Mouse (Mus musculus): Measurements from ENCODE around the gene Whrn.

Gene Whrn

GRCm38 (mm10) chr4:63493351-63494121 is 2.3 kb downstream of the Whrn start:
- peak; percentile 56 for DNase-seq

- DNase-seq, result no peak
Measured at GRCm38 (mm10) chr4:63491521-63491920, 4.3 kb downstream of the Whrn start.

GRCm38 (mm10) chr4:63490146-63490545 is 5.6 kb downstream of the Whrn start:
- DNase-seq, result no peak

GRCm38 (mm10) chr4:63489676-63490075 is 6.1 kb downstream of the Whrn start:
- no peak for DNase-seq

GRCm38 (mm10) chr4:63487916-63488315 is 7.9 kb downstream of the Whrn start:
- DNase-seq, result no peak

- DNase-seq, result no peak
Measured at GRCm38 (mm10) chr4:63487256-63487655, 8.5 kb downstream of the Whrn start.

GRCm38 (mm10) chr4:63486523-63486922 is 9.3 kb downstream of the Whrn start:
- DNase-seq, result no peak

GRCm38 (mm10) chr4:63483741-63484140 is 12.1 kb downstream of the Whrn start:
- DNase-seq, result no peak

- no peak for DNase-seq
Measured at GRCm38 (mm10) chr4:63480845-63481167, 15.0 kb downstream of the Whrn start.

GRCm38 (mm10) chr4:63480098-63480844 is 15.5 kb downstream of the Whrn start:
- peak; percentile 40 for DNase-seq

- DNase-seq, result no peak
Measured at GRCm38 (mm10) chr4:63478036-63478435, 17.8 kb downstream of the Whrn start.

GRCm38 (mm10) chr4:63476891-63477290 is 18.9 kb downstream of the Whrn start:
- DNase-seq, result no peak

GRCm38 (mm10) chr4:63475208-63475607 is 20.6 kb downstream of the Whrn start:
- DNase-seq, result no peak

GRCm38 (mm10) chr4:63474439-63474838 is 21.4 kb downstream of the Whrn start:
- no peak for DNase-seq

GRCm38 (mm10) chr4:63467338-63467737 is 28.5 kb downstream of the Whrn start:
- no peak for DNase-seq

- DNase-seq, result no peak
Measured at GRCm38 (mm10) chr4:63466192-63466591, 29.6 kb downstream of the Whrn start.

- DNase-seq, result no peak
Measured at GRCm38 (mm10) chr4:63460876-63461525, 34.8 kb downstream of the Whrn start.

GRCm38 (mm10) chr4:63459141-63459789 is 36.5 kb downstream of the Whrn start:
- peak; percentile 16 for DNase-seq

GRCm38 (mm10) chr4:63456547-63456946 is 39.2 kb downstream of the Whrn start:
- no peak for DNase-seq

- no peak for DNase-seq
Measured at GRCm38 (mm10) chr4:63453939-63454513, 41.8 kb downstream of the Whrn start.

GRCm38 (mm10) chr4:63452555-63452954 is 43.2 kb downstream of the Whrn start:
- no peak for DNase-seq

- DNase-seq, result no peak
Measured at GRCm38 (mm10) chr4:63450551-63450950, 45.2 kb downstream of the Whrn start.
